Mouse (Mus musculus) ES-E14 (cell line): Measurements from ENCODE around the gene Ntrk3.

Experiments used
- CHD2 ChIP-seq: IDR thresholded peaks from 2 replicates; pipeline ENCODE4 v1.6.1; 2014; ENCODE audit warnings: mild to moderate bottlenecking, low read depth, low read length, inconsistent platforms
- HCFC1 ChIP-seq: IDR thresholded peaks from 2 replicates; pipeline ENCODE4 v1.6.1; 2012; ENCODE audit warnings: low read length, inconsistent platforms, borderline replicate concordance; ENCODE audit not compliant: insufficient read depth
- MAFK ChIP-seq: IDR thresholded peaks from 2 replicates; pipeline ENCODE4 v1.6.1; 2014; ENCODE audit warnings: mild to moderate bottlenecking, low read depth, low read length, inconsistent platforms; ENCODE audit not compliant: insufficient read depth
- ZC3H11A ChIP-seq: IDR thresholded peaks from 2 replicates; pipeline ENCODE4 v1.6.1; 2012; ENCODE audit warnings: low read depth, mild to moderate bottlenecking, inconsistent platforms, low read length, borderline replicate concordance
- ZNF384 ChIP-seq: IDR thresholded peaks from 2 replicates; pipeline ENCODE4 v1.6.1; 2012; ENCODE audit warnings: low read depth, low read length, inconsistent platforms

DNA sequence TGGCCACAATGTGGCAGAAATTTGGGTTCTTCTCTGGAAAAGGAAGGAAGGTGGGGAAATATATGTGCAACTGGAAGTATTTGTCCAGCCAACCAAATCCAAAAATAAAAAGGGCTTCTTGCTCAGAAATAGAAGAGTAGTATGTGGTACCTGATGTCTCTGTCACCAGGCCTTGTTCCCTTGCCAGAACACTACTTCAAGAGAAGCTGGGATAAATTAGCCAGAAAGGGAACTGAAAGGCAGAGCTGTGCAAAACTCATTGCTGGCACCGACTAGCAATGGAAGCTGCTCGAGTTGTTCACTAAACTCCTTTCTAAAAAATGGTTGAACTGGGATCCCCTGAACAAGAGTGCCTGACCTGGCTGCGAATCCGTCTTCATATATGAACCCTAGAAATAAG, 337.6 kb downstream of the Ntrk3 start:
- TF ChIP-seq MAFK (no peak), HCFC1 (no peak), ZC3H11A (no peak), CHD2 (no peak), ZNF384 (no peak)
